Mouse (Mus musculus) embryonic facial prominence, embryonic 14.5 days (tissue): ENCODE measurements around the gene Zfp979. TPM values are rescaled to one million over a fixed set of nuclear protein-coding genes. Genes with fewer than 3 reads are reported as not detected.

Source experiments
- polyA plus RNA-seq: library from polyadenylated mRNA; unstranded; fragments of >200 nt; fragmentation: Nextera tagmentation; extraction: Ambion mirVana; gene quantifications from 2 replicates; pipeline ENCODE4 v1.2.1, GENCODE M21; 2014

The Zfp979 gene
- polyA plus RNA-seq, 1 experiment from 2014 or later = 4.4 TPM

Other genes starting within 250 kb of the Zfp979 start
- gene Zfp982, start 150.1 kb downstream of the Zfp979 start, polyA plus RNA-seq = 4.2 and 5.8 TPM in 2 replicates
- gene Gm16503, start 102.3 kb downstream of the Zfp979 start, polyA plus RNA-seq = 0.38 and 0.39 TPM in 2 replicates
- gene Zfp985, start 89.2 kb downstream of the Zfp979 start, polyA plus RNA-seq = 0.08 and 0.17 TPM in 2 replicates
- gene Zfp534, start 60.0 kb upstream of the Zfp979 start, polyA plus RNA-seq = not detected in 2 replicates
- gene Zfp984, start 167.3 kb upstream of the Zfp979 start, polyA plus RNA-seq = 7.4 and 8.3 TPM in 2 replicates
- gene Zfp933, start 205.9 kb upstream of the Zfp979 start, polyA plus RNA-seq = 4.6 and 6.9 TPM in 2 replicates
- 23.9 and 25.6 TPM in 2 replicates for gene Miip, start 226.3 kb upstream of the Zfp979 start, polyA plus RNA-seq
- gene Fv1, start 226.5 kb upstream of the Zfp979 start, polyA plus RNA-seq = 5.2 and 5.5 TPM in 2 replicates